Mouse (Mus musculus) small intestine, adult 2 months (tissue): ENCODE results near the gene Xpo4.

Source experiments
- CTCF ChIP-seq: fragments of 200-500 bp; IDR thresholded peaks from 2 replicates; pipeline ENCODE4 v1.5.1; 2012; ENCODE audit warnings: low read depth, mild to moderate bottlenecking, control low read depth, inconsistent platforms, low read length, moderate library complexity, mixed read lengths; ENCODE audit not compliant: insufficient replicate concordance, insufficient read length; ENCODE audit errors: extremely low read depth
- POLR2A ChIP-seq: fragments of 200-500 bp; IDR thresholded peaks from 2 replicates; pipeline ENCODE4 v1.6.1; 2012; ENCODE audit warnings: low read depth, mild to moderate bottlenecking, control low read depth, inconsistent platforms, low read length, moderate library complexity

GRCm38 (mm10) chr14:57620598-57621236 is 44.5 kb downstream of the Xpo4 start:
- no peak for TF ChIP-seq POLR2A
- TF ChIP-seq CTCF = no peak
